8 mouse cellular contexts compared by ENCODE assay signal in the genomic region with DNA sequence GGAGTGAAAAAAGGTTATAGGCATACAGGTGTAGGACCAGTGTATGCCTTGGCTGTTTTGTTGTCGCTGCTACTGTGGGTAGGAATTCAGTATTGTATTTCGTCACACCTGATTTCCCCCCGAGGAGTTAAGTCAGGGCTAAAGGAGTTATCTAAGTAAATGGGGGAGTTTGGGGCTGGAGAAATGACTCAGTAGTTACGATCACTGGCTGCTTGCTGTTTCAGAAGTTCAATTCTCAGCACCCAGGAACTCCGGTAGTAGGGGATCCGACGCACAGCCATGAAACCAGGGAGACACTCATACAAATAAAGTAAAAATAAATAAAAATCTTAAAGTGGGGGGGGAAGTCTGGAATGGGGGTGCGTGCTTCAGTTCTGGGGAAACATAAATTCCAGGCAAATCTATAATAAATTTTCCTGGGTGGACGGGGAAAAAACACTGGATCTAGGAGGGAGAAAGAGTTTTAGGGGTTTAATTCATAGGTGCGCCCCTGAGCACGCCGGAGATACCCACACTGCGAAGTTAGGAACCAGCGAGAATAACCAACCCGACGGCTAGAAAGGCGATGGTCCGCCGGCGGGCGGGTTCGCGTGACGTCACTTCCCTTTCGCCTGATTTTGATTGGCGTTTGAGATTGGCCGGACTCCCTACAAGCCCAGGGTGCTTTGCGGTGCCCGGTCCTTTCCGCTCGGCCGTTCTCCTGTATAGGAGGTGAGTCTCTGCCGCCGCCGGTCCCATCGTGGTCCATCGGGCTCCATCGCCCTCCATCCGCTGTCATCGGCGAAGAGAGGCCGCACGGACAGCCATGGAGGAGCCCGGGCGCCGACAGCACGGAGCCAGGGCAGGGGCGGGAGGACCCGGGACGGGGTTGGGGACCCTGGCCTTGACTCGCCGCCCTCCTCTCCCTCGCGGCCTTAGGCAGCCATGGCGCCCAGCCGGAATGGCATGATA. TPM values are rescaled to one million over a fixed set of nuclear protein-coding genes. Genes with fewer than 3 reads are reported as not detected.
DNase-seq lines count a peak whose midpoint lies in the region; ATAC-seq and TF ChIP-seq lines count a peak whose summit lies in the region.

A gene (plus strand): TSS at position 616 of the 951 bp plus-strand sequence.

- peak; percentile 93 for ATAC-seq in kidney, embryonic 14.5 days (ENCODE audit: low FRiP score, low TSS enrichment)
- ATAC-seq in limb, embryonic 15.5 days (ENCODE audit: insufficient number of reproducible peaks, low FRiP score, low TSS enrichment, low read depth): peak; percentile 91

- H3K4me3 ChIP-seq in bone marrow macrophage, adult 2 months (ENCODE audit: insufficient read depth, low read length): peak within 1 kb of the TSS; percentile 95
- peak within 1 kb of the TSS; percentile 95 for H3K4me3 ChIP-seq in embryonic fibroblast, embryonic 13.5 days (ENCODE audit: insufficient read depth, low read length)
- peak within 1 kb of the TSS; percentile 63 for H3K4me3 ChIP-seq in kidney, embryonic 14.5 days (ENCODE audit: low read length)
- H3K4me3 ChIP-seq in limb, embryonic 15.5 days: peak within 1 kb of the TSS; percentile 67

- under 1% methylated on average over 52 of the region's 56 CpGs for WGBS in kidney, embryonic 14.5 days
- 1% methylated on average over 56 of the region's 56 CpGs for WGBS in limb, embryonic 15.5 days

- H3K27ac ChIP-seq in bone marrow macrophage, adult 2 months (ENCODE audit: insufficient read depth, low read depth, low read length): peak within 1 kb of the TSS; percentile 76
- peak within 1 kb of the TSS; percentile 59 for H3K27ac ChIP-seq in embryonic fibroblast, embryonic 13.5 days (ENCODE audit: insufficient read depth, low read length)
- peak within 1 kb of the TSS; percentile 92 for H3K27ac ChIP-seq in kidney, embryonic 14.5 days (ENCODE audit: low read depth, low read length)
- peak within 1 kb of the TSS; percentile 96 for H3K27ac ChIP-seq in limb, embryonic 15.5 days

- TF ChIP-seq POLR2A in bone marrow macrophage, adult 2 months (IDR thresholded peaks at IDR 0.05; ENCODE audit: borderline replicate concordance, low read depth, low read length): no peak
- TF ChIP-seq POLR2A in embryonic fibroblast, embryonic 13.5 days (IDR thresholded peaks at IDR 0.05; ENCODE audit: low read depth, low read length): peak; percentile 96

- no peak for TF ChIP-seq CTCF in bone marrow macrophage, adult 2 months (IDR thresholded peaks at IDR 0.05; ENCODE audit: low read depth, low read length)
- TF ChIP-seq CTCF in embryonic fibroblast, embryonic 13.5 days (IDR thresholded peaks at IDR 0.05; ENCODE audit: borderline replicate concordance, insufficient read depth, low read length): no peak

- peaks cover 10% of the 10 kb centered on the region for H3K4me1 ChIP-seq in bone marrow macrophage, adult 2 months (ENCODE audit: control insufficient read depth, insufficient read depth, low read length)
- H3K4me1 ChIP-seq in embryonic fibroblast, embryonic 13.5 days (ENCODE audit: control insufficient read depth, insufficient read depth, low read length): peaks cover 4% of the 10 kb centered on the region
- peaks cover 12% of the 10 kb centered on the region for H3K4me1 ChIP-seq in kidney, embryonic 14.5 days (ENCODE audit: control insufficient read depth, insufficient read depth, low read length)
- peaks cover 17% of the 10 kb centered on the region for H3K4me1 ChIP-seq in limb, embryonic 15.5 days

- H3K9me3 ChIP-seq in kidney, embryonic 14.5 days (ENCODE audit: control insufficient read depth, low read length): no peaks in the 10 kb centered on the region
- H3K9me3 ChIP-seq in limb, embryonic 15.5 days: no peaks in the 10 kb centered on the region

- DNase-seq in A20 (ENCODE audit: low read depth, low spot score): peak; percentile 97
- DNase-seq in heart, adult 9 months (ENCODE audit: low spot score in 2 of 2): peak; percentile 97
- peak; percentile 87 to 94 for DNase-seq in monocyte, adult 2 months (ENCODE audit: low read depth in 1 of 2, low spot score in 2 of 2)
- DNase-seq in spleen, postnatal 36 days (ENCODE audit: low spot score in 2 of 2): peak; percentile 96 to 97

- H3K4me2 ChIP-seq in kidney, embryonic 14.5 days (replicated peaks; ENCODE audit: low read depth, low read length): peak within 1 kb of the TSS; percentile 92
- peak within 1 kb of the TSS; percentile 81 for H3K4me2 ChIP-seq in limb, embryonic 15.5 days

- H3K27me3 ChIP-seq in kidney, embryonic 14.5 days (ENCODE audit: control insufficient read depth, insufficient read depth, low read length): no peaks in the 10 kb centered on the region
- H3K27me3 ChIP-seq in limb, embryonic 15.5 days: no peaks in the 10 kb centered on the region

- H3K36me3 ChIP-seq in kidney, embryonic 14.5 days (ENCODE audit: control insufficient read depth, insufficient read depth, low read length): peaks cover 43% of the 10 kb centered on the region
- peaks cover 44% of the 10 kb centered on the region for H3K36me3 ChIP-seq in limb, embryonic 15.5 days

- peak within 1 kb of the TSS; percentile 96 for H3K9ac ChIP-seq in kidney, embryonic 14.5 days (ENCODE audit: low read depth, low read length)
- H3K9ac ChIP-seq in limb, embryonic 15.5 days: peak within 1 kb of the TSS; percentile 90

RNA-seq across cellular contexts. Expression of the gene that starts here (rescaled TPM):
- 1,467 and 1,640 TPM in 2 replicates for polyA plus RNA-seq in bone marrow macrophage, adult 2 months (2012; ENCODE audit: insufficient read depth, insufficient read length, missing spikeins)
- 1,585 and 1,789 TPM in 2 replicates for polyA plus RNA-seq in embryonic fibroblast, embryonic 13.5 days (2011; ENCODE audit: insufficient read length, low read depth, missing spikeins)
- polyA plus RNA-seq in kidney, embryonic 14.5 days (2014; fragmentation: Nextera tagmentation; extraction: Ambion mirVana): 1,702 and 2,075 TPM in 2 replicates
- polyA plus RNA-seq in limb, embryonic 15.5 days (2015; fragmentation: Nextera tagmentation; extraction: Ambion mirVana): 1,386 and 1,581 TPM in 2 replicates

Comparison
In these comparisons a context has a peak if more than half of its experiments do, and no peak if none do; other contexts are left out.
1. Peak in every context shown above with its lines: DNase-seq, ATAC-seq, H3K4me3 ChIP-seq and H3K27ac ChIP-seq.